Mouse (Mus musculus): ENCODE data around the gene H2-Q1. TPM values are rescaled to one million over a fixed set of nuclear protein-coding genes. Genes with fewer than 3 reads are reported as not detected.
A peak's percentile ranks its signal among the peaks of the same experiment; 100 is the strongest.
"Not testable (repeated sequence)": the region's sequence is repeated elsewhere in the genome, so short reads cannot be mapped to it uniquely, and the experiment has no call there.

The H2-Q1 gene
- polyA plus RNA-seq, 1 experiment from 2014 or later = not detected

- not testable (repeated sequence) for H3K4me3 ChIP-seq; H3K9me3 ChIP-seq (replicated peaks); H3K27me3 ChIP-seq; H3K36me3 ChIP-seq (ENCODE audit: poor library complexity, severe bottlenecking); ATAC-seq; H3K27ac ChIP-seq; H3K4me2 ChIP-seq; H3K9ac ChIP-seq; H3K4me1 ChIP-seq
- 76% methylated on average over 6 of the region's 6 CpGs for WGBS
These were observed 33.1 kb downstream of the H2-Q1 start for GRCm38 (mm10) chr17:35353275-35353674.

GRCm38 (mm10) chr17:35354071-35354470, 33.9 kb downstream of the H2-Q1 start:
- 84% methylated on average over 2 of the region's 2 CpGs for WGBS
- H3K4me3 ChIP-seq = no peak overlapping the region
- peaks cover 3% of the 10 kb centered on the region for H3K4me1 ChIP-seq
- no peaks in the 10 kb centered on the region for H3K36me3 ChIP-seq (ENCODE audit: poor library complexity, severe bottlenecking)
- H3K9ac ChIP-seq = no peak overlapping the region
- no peak overlapping the region for H3K4me2 ChIP-seq
- peaks cover 9% of the 10 kb centered on the region for H3K27me3 ChIP-seq
- no peaks in the 10 kb centered on the region for H3K9me3 ChIP-seq (replicated peaks)
- ATAC-seq = no peak
- H3K27ac ChIP-seq = no peak overlapping the region

- H3K27ac ChIP-seq = no peak overlapping the region
- peaks cover 18% of the 10 kb centered on the region for H3K27me3 ChIP-seq
- H3K4me3 ChIP-seq = no peak overlapping the region
- H3K9ac ChIP-seq = no peak overlapping the region
- H3K4me1 ChIP-seq = peaks cover 8% of the 10 kb centered on the region
- no peaks in the 10 kb centered on the region for H3K9me3 ChIP-seq (replicated peaks)
- H3K4me2 ChIP-seq = no peak overlapping the region
- H3K36me3 ChIP-seq (ENCODE audit: poor library complexity, severe bottlenecking) = no peaks in the 10 kb centered on the region
- WGBS = 41% methylated on average over 1 of the region's 1 CpGs
- ATAC-seq = no peak
These were observed 36.9 kb downstream of the H2-Q1 start for GRCm38 (mm10) chr17:35357086-35357485.

- Histone ChIP-seq H3K9me3 (replicated peaks) (peaks cover 12% of the 10 kb centered on the region; the same call in 1 of the 2 replicates), H3K27ac (no peak overlapping the region), H3K4me1 (peaks cover 8% of the 10 kb centered on the region), H3K27me3 (peaks cover 18% of the 10 kb centered on the region), H3K4me2 (peak overlapping the region; percentile 68), H3K4me3 (peak overlapping the region; percentile 35), H3K9ac (peak overlapping the region; percentile 46; the same call in 1 of the 2 replicates), H3K36me3 (ENCODE audit: poor library complexity, severe bottlenecking) (no peaks in the 10 kb centered on the region)
- 14% methylated on average over 34 of the region's 38 CpGs for WGBS
- no peak for ATAC-seq
These were observed 38.7 kb downstream of the H2-Q1 start for GRCm38 (mm10) chr17:35358763-35359469.

GRCm38 (mm10) chr17:35359470-35359862, 39.3 kb downstream of the H2-Q1 start:
- no peak for ATAC-seq
- Histone ChIP-seq H3K27ac (no peak overlapping the region), H3K9me3 (replicated peaks) (peaks cover 12% of the 10 kb centered on the region; the same call in 1 of the 2 replicates), H3K4me3 (peak overlapping the region; percentile 35), H3K4me1 (peaks cover 8% of the 10 kb centered on the region), H3K9ac (peak overlapping the region; percentile 46; the same call in 1 of the 2 replicates), H3K4me2 (peak overlapping the region; percentile 68), H3K36me3 (ENCODE audit: poor library complexity, severe bottlenecking) (no peaks in the 10 kb centered on the region), H3K27me3 (peaks cover 18% of the 10 kb centered on the region)
- WGBS = 20% methylated on average over 21 of the region's 21 CpGs

Other genes with a start within 250 kb of the H2-Q1 start
- gene Ly6g6e, start 243.5 kb upstream of the H2-Q1 start, polyA plus RNA-seq (2015; fragmentation: Nextera tagmentation; extraction: Ambion mirVana) = 1.7 and 2.3 TPM in 2 replicates
- gene Ly6g6d, start 242.3 kb upstream of the H2-Q1 start, polyA plus RNA-seq (2015; fragmentation: Nextera tagmentation; extraction: Ambion mirVana) = 0.58 and 0.81 TPM in 2 replicates
- gene Ly6g6f, start 234.8 kb upstream of the H2-Q1 start, polyA plus RNA-seq (2015; fragmentation: Nextera tagmentation; extraction: Ambion mirVana) = 0.25 TPM in 1 of 2 replicates, not detected in the other
- 74.9 and 77.6 TPM in 2 replicates for gene Abhd16a, start 231.1 kb upstream of the H2-Q1 start, polyA plus RNA-seq (2015; fragmentation: Nextera tagmentation; extraction: Ambion mirVana)
- not detected in 2 replicates for gene Ly6g5c, start 212.1 kb upstream of the H2-Q1 start, polyA plus RNA-seq (2015; fragmentation: Nextera tagmentation; extraction: Ambion mirVana)
- gene Ly6g5b, start 205.0 kb upstream of the H2-Q1 start, polyA plus RNA-seq (2015; fragmentation: Nextera tagmentation; extraction: Ambion mirVana) = 1.2 and 1.3 TPM in 2 replicates
- 32.4 and 33.3 TPM in 2 replicates for gene Gpank1, start 198.9 kb upstream of the H2-Q1 start, polyA plus RNA-seq (2015; fragmentation: Nextera tagmentation; extraction: Ambion mirVana)
- gene Csnk2b, start 198.4 kb upstream of the H2-Q1 start, polyA plus RNA-seq (2015; fragmentation: Nextera tagmentation; extraction: Ambion mirVana) = 339 and 356 TPM in 2 replicates
- 8.3 and 8.6 TPM in 2 replicates for gene D17H6S53E, start 194.0 kb upstream of the H2-Q1 start, polyA plus RNA-seq (2015; fragmentation: Nextera tagmentation; extraction: Ambion mirVana)
- gene Apom, start 188.4 kb upstream of the H2-Q1 start, polyA plus RNA-seq (2015; fragmentation: Nextera tagmentation; extraction: Ambion mirVana) = 0.93 and 0.99 TPM in 2 replicates
- gene Bag6, start 185.2 kb upstream of the H2-Q1 start, polyA plus RNA-seq (2015; fragmentation: Nextera tagmentation; extraction: Ambion mirVana) = 82.5 and 82.6 TPM in 2 replicates
- 213 TPM in 2 replicates for gene Prrc2a, start 155.5 kb upstream of the H2-Q1 start, polyA plus RNA-seq (2015; fragmentation: Nextera tagmentation; extraction: Ambion mirVana)
- 5.6 and 6.0 TPM in 2 replicates for gene Aif1, start 144.3 kb upstream of the H2-Q1 start, polyA plus RNA-seq (2015; fragmentation: Nextera tagmentation; extraction: Ambion mirVana)
- gene Lst1, start 132.0 kb upstream of the H2-Q1 start, polyA plus RNA-seq (2015; fragmentation: Nextera tagmentation; extraction: Ambion mirVana) = 3.5 and 4.2 TPM in 2 replicates
- gene Ltb, start 126.0 kb upstream of the H2-Q1 start, polyA plus RNA-seq (2015; fragmentation: Nextera tagmentation; extraction: Ambion mirVana) = 0.20 TPM in 1 of 2 replicates, not detected in the other
- not detected in 2 replicates for gene Tnf, start 118.4 kb upstream of the H2-Q1 start, polyA plus RNA-seq (2015; fragmentation: Nextera tagmentation; extraction: Ambion mirVana)
- gene Lta, start 115.1 kb upstream of the H2-Q1 start, polyA plus RNA-seq (2015; fragmentation: Nextera tagmentation; extraction: Ambion mirVana) = 0.16 TPM in 1 of 2 replicates, not detected in the other
- gene Gm16181, start 99.6 kb upstream of the H2-Q1 start, polyA plus RNA-seq (2015; fragmentation: Nextera tagmentation; extraction: Ambion mirVana) = 0.37 and 0.59 TPM in 2 replicates
- 20.8 and 24.3 TPM in 2 replicates for gene Atp6v1g2, start 86.7 kb upstream of the H2-Q1 start, polyA plus RNA-seq (2015; fragmentation: Nextera tagmentation; extraction: Ambion mirVana)
- gene Nfkbil1, start 84.6 kb upstream of the H2-Q1 start, polyA plus RNA-seq (2015; fragmentation: Nextera tagmentation; extraction: Ambion mirVana) = 10.5 and 11.2 TPM in 2 replicates
- 592 and 632 TPM in 2 replicates for gene Ddx39b, start 78.7 kb upstream of the H2-Q1 start, polyA plus RNA-seq (2015; fragmentation: Nextera tagmentation; extraction: Ambion mirVana)
- gene H2-D1, start 57.7 kb upstream of the H2-Q1 start, polyA plus RNA-seq (2015; fragmentation: Nextera tagmentation; extraction: Ambion mirVana) = 37.7 and 45.8 TPM in 2 replicates
- 0.14 and 0.15 TPM in 2 replicates for gene H2-Q2, start 21.8 kb downstream of the H2-Q1 start, polyA plus RNA-seq (2015; fragmentation: Nextera tagmentation; extraction: Ambion mirVana)
- gene H2-Q4, start 59.2 kb downstream of the H2-Q1 start, polyA plus RNA-seq (2015; fragmentation: Nextera tagmentation; extraction: Ambion mirVana) = 0.89 and 1.2 TPM in 2 replicates
- gene H2-Q6, start 104.4 kb downstream of the H2-Q1 start, polyA plus RNA-seq (2015; fragmentation: Nextera tagmentation; extraction: Ambion mirVana) = 0.22 and 0.43 TPM in 2 replicates
- gene H2-Q7, start 118.8 kb downstream of the H2-Q1 start, polyA plus RNA-seq (2015; fragmentation: Nextera tagmentation; extraction: Ambion mirVana) = 2.1 and 2.5 TPM in 2 replicates
- gene H2-Q10, start 149.7 kb downstream of the H2-Q1 start, polyA plus RNA-seq (2015; fragmentation: Nextera tagmentation; extraction: Ambion mirVana) = 0.55 TPM in 1 of 2 replicates, not detected in the other
- not detected in 2 replicates for gene Pou5f1, start 185.6 kb downstream of the H2-Q1 start, polyA plus RNA-seq (2015; fragmentation: Nextera tagmentation; extraction: Ambion mirVana)
- gene Tcf19, start 196.4 kb downstream of the H2-Q1 start, polyA plus RNA-seq (2015; fragmentation: Nextera tagmentation; extraction: Ambion mirVana) = 54.4 and 55.5 TPM in 2 replicates
- gene Cchcr1, start 196.7 kb downstream of the H2-Q1 start, polyA plus RNA-seq (2015; fragmentation: Nextera tagmentation; extraction: Ambion mirVana) = 11.7 and 13.8 TPM in 2 replicates
- 1.4 and 2.1 TPM in 2 replicates for gene Psors1c2, start 212.8 kb downstream of the H2-Q1 start, polyA plus RNA-seq (2015; fragmentation: Nextera tagmentation; extraction: Ambion mirVana)
- gene Cdsn, start 231.7 kb downstream of the H2-Q1 start, polyA plus RNA-seq (2015; fragmentation: Nextera tagmentation; extraction: Ambion mirVana) = not detected in 2 replicates
- gene 2300002M23Rik, start 247.0 kb downstream of the H2-Q1 start, polyA plus RNA-seq (2015; fragmentation: Nextera tagmentation; extraction: Ambion mirVana) = not detected in 2 replicates